Mouse (Mus musculus) heart, postnatal 0 days (tissue): ENCODE measurements around the gene Numa1.

Source experiments
- CTCF ChIP-seq: IDR thresholded peaks from 2 replicates; pipeline ENCODE4 v1.5.1; 2016; ENCODE audit warnings: antibody characterized with exemption, control low read depth, low read depth
- EP300 ChIP-seq: IDR thresholded peaks from 2 replicates; pipeline ENCODE4 v1.6.1; 2016; ENCODE audit warnings: antibody characterized with exemption, low read depth

- TF ChIP-seq CTCF (no peak), EP300 (no peak)
Measured at GRCm38 (mm10) chr7:101908367-101908766, 25.5 kb upstream of the Numa1 start.
